Comparison of ENCODE assay signal across 10 mouse cellular contexts in the genomic region with DNA sequence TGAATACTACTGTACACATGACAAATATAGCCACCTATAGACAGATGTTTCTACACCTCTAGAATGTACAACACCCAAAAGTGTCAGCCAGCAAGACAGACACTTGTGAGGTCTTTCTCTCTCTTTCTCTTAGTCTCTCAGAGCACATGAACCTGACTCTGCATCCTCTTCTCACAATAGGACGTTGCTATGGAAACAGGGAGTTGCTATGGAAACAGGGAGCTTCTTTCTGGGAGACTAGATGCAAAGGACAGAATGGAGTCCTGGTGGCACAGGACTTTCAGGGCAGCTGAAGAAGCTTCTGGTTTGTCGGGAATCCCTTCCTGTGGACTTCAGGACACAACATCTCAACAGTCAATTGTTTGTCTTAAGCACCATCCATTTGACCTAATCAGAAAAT.
A peak's percentile ranks its signal among the peaks of the same experiment; 100 is the strongest.
DNase-seq lines count a peak whose midpoint lies in the region; ATAC-seq lines count a peak whose summit lies in the region.
"Had no signal": no experiment of that assay in that cellular context is flagged by ENCODE, and none has a peak within 500 bp of the region (broad histone marks: within the 10 kb centered on the region; RNA-seq: fewer than 3 reads in every experiment).

No protein-coding gene starts in this region.

- H3K9ac ChIP-seq in hindbrain, embryonic 13.5 days: no peak overlapping the region
- no peak overlapping the region for H3K9ac ChIP-seq in midbrain, embryonic 11.5 days (ENCODE audit: low read length)

- no peak overlapping the region for H3K4me2 ChIP-seq in hindbrain, embryonic 13.5 days
- H3K4me2 ChIP-seq in midbrain, embryonic 11.5 days: no peak overlapping the region

- no peaks in the 10 kb centered on the region for H3K36me3 ChIP-seq in hindbrain, embryonic 13.5 days
- no peaks in the 10 kb centered on the region for H3K36me3 ChIP-seq in midbrain, embryonic 11.5 days (ENCODE audit: control insufficient read depth, insufficient read depth, low read length)

- WGBS in hindbrain, embryonic 13.5 days: 23% methylated on average over 2 of the region's 2 CpGs
- 18% methylated on average over 2 of the region's 2 CpGs for WGBS in midbrain, embryonic 11.5 days

- DNase-seq in right cerebral cortex, adult 18-20 months: peak; percentile 56
- DNase-seq in right cerebral cortex, postnatal 25 days: no peak
- DNase-seq in midbrain, embryonic 11.5 days (ENCODE audit: low spot score, missing footprints): peak; percentile 98
- DNase-seq in telencephalon, adult 2 months (ENCODE audit: low read depth, low spot score): peak; percentile 89
- DNase-seq in urinary bladder, postnatal 14 days (ENCODE audit: low spot score): no peak
- DNase-seq in kidney, adult 9 months: no peak
- DNase-seq: cerebellum, adult 11 months had no signal

- peak; percentile 74; the same call in 1 of the 2 replicates for ATAC-seq in hindbrain, embryonic 13.5 days (ENCODE audit: low FRiP score)
- peak; percentile 88 for ATAC-seq in midbrain, embryonic 11.5 days (ENCODE audit: low FRiP score)
- no peak for ATAC-seq in megakaryocyte progenitor cell, adult 5-6 weeks (replicated peaks; ENCODE audit: poor library complexity)

- 0 out of 2 replicates have a peak overlapping the region, but pooled peaks have one; percentile 13 for H3K27ac ChIP-seq in hindbrain, embryonic 13.5 days
- H3K27ac ChIP-seq in midbrain, embryonic 11.5 days (ENCODE audit: low read depth, low read length): no peak overlapping the region

- peaks cover 6% of the 10 kb centered on the region; the same call in 1 of the 2 replicates for H3K4me1 ChIP-seq in hindbrain, embryonic 13.5 days (replicated peaks)
- H3K4me1 ChIP-seq in midbrain, embryonic 11.5 days (ENCODE audit: control insufficient read depth, insufficient read depth, low read length): no peaks in the 10 kb centered on the region
- H3K4me1 ChIP-seq: megakaryocyte, embryonic 14.5 days had no signal

- H3K9me3 ChIP-seq in hindbrain, embryonic 13.5 days: no peaks in the 10 kb centered on the region
- no peaks in the 10 kb centered on the region for H3K9me3 ChIP-seq in midbrain, embryonic 11.5 days (ENCODE audit: control insufficient read depth, low read length)

- H3K4me3 ChIP-seq in hindbrain, embryonic 13.5 days: no peak overlapping the region
- H3K4me3 ChIP-seq in midbrain, embryonic 11.5 days (ENCODE audit: low read depth, low read length): no peak overlapping the region
- H3K4me3 ChIP-seq: megakaryocyte, embryonic 14.5 days had no signal

- H3K27me3 ChIP-seq in hindbrain, embryonic 13.5 days: no peaks in the 10 kb centered on the region
- H3K27me3 ChIP-seq in midbrain, embryonic 11.5 days (ENCODE audit: control insufficient read depth, insufficient read depth, low read length): no peaks in the 10 kb centered on the region
- H3K27me3 ChIP-seq: megakaryocyte, embryonic 14.5 days had no signal

Comparison
In these comparisons a context has a peak if more than half of its experiments do, and no peak if none do; other contexts are left out.
1. DNase-seq: peak in right cerebral cortex, adult 18-20 months (single experiment), midbrain, embryonic 11.5 days (single experiment) and telencephalon, adult 2 months (single experiment); none in right cerebral cortex, postnatal 25 days (single experiment), urinary bladder, postnatal 14 days (single experiment) and kidney, adult 9 months (single experiment).